Mouse (Mus musculus) cerebellum, adult 11 months (tissue): ENCODE data around the gene Rbfox3.
A peak's percentile ranks its signal among the peaks of the same experiment; 100 is the strongest.
"Not testable (repeated sequence)": the region's sequence is repeated elsewhere in the genome, so short reads cannot be mapped to it uniquely, and the experiment has no call there.

Experiments used
- DNase-seq: peaks from one replicate; pipeline ENCODE4 v3.0.0; 2022

The Rbfox3 gene

GRCm38 (mm10) chr11:118811404-118811803 is 100.0 kb downstream of the Rbfox3 start:
- no peak for DNase-seq

GRCm38 (mm10) chr11:118807511-118807910 is 103.9 kb downstream of the Rbfox3 start:
- DNase-seq, result no peak

- no peak for DNase-seq
Observed at GRCm38 (mm10) chr11:118794856-118795602, 116.4 kb downstream of the Rbfox3 start.

- DNase-seq, result peak; percentile 48
Observed at GRCm38 (mm10) chr11:118793639-118794021, 117.8 kb downstream of the Rbfox3 start.

GRCm38 (mm10) chr11:118792916-118793638 is 118.3 kb downstream of the Rbfox3 start:
- peak; percentile 67 for DNase-seq

GRCm38 (mm10) chr11:118792163-118792915 is 119.1 kb downstream of the Rbfox3 start:
- no peak for DNase-seq

- no peak for DNase-seq
Observed at GRCm38 (mm10) chr11:118791391-118791790, 120.0 kb downstream of the Rbfox3 start.

- no peak for DNase-seq
Observed at GRCm38 (mm10) chr11:118788091-118788490, 123.3 kb downstream of the Rbfox3 start.

- DNase-seq, result no peak
Observed at GRCm38 (mm10) chr11:118782677-118783076, 128.7 kb downstream of the Rbfox3 start.

GRCm38 (mm10) chr11:118775753-118776152 is 135.6 kb downstream of the Rbfox3 start:
- no peak for DNase-seq

- not testable (repeated sequence) for DNase-seq
Observed at GRCm38 (mm10) chr11:118774777-118775176, 136.6 kb downstream of the Rbfox3 start.

- DNase-seq, result no peak
Observed at GRCm38 (mm10) chr11:118773076-118773583, 138.3 kb downstream of the Rbfox3 start.

- no peak for DNase-seq
Observed at GRCm38 (mm10) chr11:118771358-118771757, 140.0 kb downstream of the Rbfox3 start.

GRCm38 (mm10) chr11:118770789-118771188 is 140.6 kb downstream of the Rbfox3 start:
- no peak for DNase-seq

GRCm38 (mm10) chr11:118769542-118769941 is 141.9 kb downstream of the Rbfox3 start:
- DNase-seq, result no peak

- no peak for DNase-seq
Observed at GRCm38 (mm10) chr11:118768441-118768840, 143.0 kb downstream of the Rbfox3 start.

- DNase-seq, result no peak
Observed at GRCm38 (mm10) chr11:118767411-118767810, 144.0 kb downstream of the Rbfox3 start.

GRCm38 (mm10) chr11:118760296-118760988 is 151.0 kb downstream of the Rbfox3 start:
- DNase-seq, result no peak

- no peak for DNase-seq
Observed at GRCm38 (mm10) chr11:118759228-118759627, 152.2 kb downstream of the Rbfox3 start.

GRCm38 (mm10) chr11:118758277-118758990 is 153.0 kb downstream of the Rbfox3 start:
- DNase-seq, result peak; percentile 82

- no peak for DNase-seq
Observed at GRCm38 (mm10) chr11:118757488-118757887, 153.9 kb downstream of the Rbfox3 start.

GRCm38 (mm10) chr11:118755003-118755402 is 156.4 kb downstream of the Rbfox3 start:
- DNase-seq, result no peak
